Mouse (Mus musculus): ENCODE results near the gene Elmo1. TPM values are rescaled to one million over a fixed set of nuclear protein-coding genes. Genes with fewer than 3 reads are reported as not detected.
A peak's percentile ranks its signal among the peaks of the same experiment; 100 is the strongest.

Elmo1 gene
- polyA plus RNA-seq, 1 experiment from 2014 or later, result 34.9 TPM

DNA sequence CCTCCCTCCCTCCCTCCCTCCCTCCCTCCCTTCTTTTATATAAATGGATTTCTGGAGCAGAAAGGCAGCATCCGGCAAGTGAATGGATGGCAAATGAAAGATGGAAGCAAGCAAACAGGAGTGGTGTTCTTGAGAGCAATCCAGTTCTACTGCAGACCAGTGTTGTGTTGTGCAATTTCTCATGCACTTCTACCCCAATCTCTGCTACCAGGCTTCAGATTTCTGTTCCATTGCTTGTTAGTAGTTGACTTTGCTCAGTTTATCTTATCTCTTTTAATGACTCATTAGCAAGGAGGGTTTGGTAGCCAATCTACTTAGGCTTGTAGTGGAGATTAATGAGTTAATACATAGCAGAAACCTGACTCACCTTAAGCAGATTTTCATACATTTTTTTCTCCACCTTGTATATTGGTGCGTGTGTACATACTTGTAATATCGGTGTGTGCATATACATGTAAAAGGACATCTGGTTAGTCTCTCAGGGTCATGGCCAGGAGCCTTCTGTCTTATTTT lies 209.7 kb downstream of the Elmo1 start:
- Histone ChIP-seq H3K9ac (replicated peaks) (no peak overlapping the region), H3K27ac (replicated peaks) (no peak overlapping the region), H3K27me3 (no peaks in the 10 kb centered on the region), H3K4me2 (replicated peaks) (no peak overlapping the region), H3K4me1 (no peaks in the 10 kb centered on the region), H3K4me3 (no peak overlapping the region), H3K9me3 (no peaks in the 10 kb centered on the region), H3K36me3 (no peaks in the 10 kb centered on the region)
- 84% methylated on average over 3 of the region's 3 CpGs for WGBS
- no peak for ATAC-seq (replicated peaks)

DNA sequence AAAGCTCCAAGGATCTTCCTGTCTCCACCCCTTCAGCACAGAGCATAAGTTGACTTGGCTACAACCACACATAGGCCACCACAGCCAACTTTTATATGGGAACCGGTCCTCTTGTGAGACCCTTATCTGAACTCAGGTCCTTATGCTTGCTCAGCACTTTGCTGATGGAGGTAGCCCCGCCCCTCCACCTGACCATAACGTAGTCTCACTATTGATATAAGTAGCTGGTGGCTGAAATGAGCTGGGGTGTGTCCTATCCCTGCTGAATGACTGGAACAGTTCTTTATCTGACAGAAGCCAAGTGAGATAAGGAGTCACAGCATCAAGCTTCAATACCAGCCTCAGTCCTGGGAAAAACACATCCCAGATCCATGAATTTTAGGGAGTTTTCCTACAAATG lies 210.2 kb downstream of the Elmo1 start:
- no peak for ATAC-seq (replicated peaks)
- no peaks in the 10 kb centered on the region for H3K4me1 ChIP-seq
- H3K4me2 ChIP-seq (replicated peaks), result no peak overlapping the region
- no peak overlapping the region for H3K27ac ChIP-seq (replicated peaks)
- H3K27me3 ChIP-seq, result no peaks in the 10 kb centered on the region
- H3K36me3 ChIP-seq, result no peaks in the 10 kb centered on the region
- 78% methylated on average over 3 of the region's 3 CpGs for WGBS
- H3K9me3 ChIP-seq, result no peaks in the 10 kb centered on the region
- no peak overlapping the region for H3K9ac ChIP-seq (replicated peaks)
- H3K4me3 ChIP-seq, result no peak overlapping the region

DNA sequence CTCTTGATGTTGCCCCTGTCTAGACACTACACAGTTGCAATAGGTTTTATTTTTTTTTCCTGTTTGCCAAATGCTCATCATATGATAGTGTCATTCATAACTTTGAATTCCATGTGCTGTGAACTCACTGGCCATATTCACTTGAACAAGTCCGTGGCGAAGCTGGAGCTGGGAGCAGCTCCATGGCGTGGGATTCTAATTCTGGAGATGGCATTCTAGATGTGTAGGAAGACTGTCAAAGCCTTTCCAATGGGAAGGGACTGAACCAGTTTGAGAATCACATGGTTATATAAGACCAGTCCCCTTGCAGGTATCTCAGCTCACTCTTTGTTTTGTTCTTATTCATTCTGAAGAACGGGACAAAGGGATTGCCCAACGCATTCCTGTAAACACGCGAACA lies 211.4 kb downstream of the Elmo1 start:
- no peak overlapping the region for H3K9ac ChIP-seq (replicated peaks)
- H3K27me3 ChIP-seq, result no peaks in the 10 kb centered on the region
- no peak for ATAC-seq (replicated peaks)
- 0 out of 2 replicates have a peak, but pooled peaks cover 3% of the 10 kb centered on the region for H3K4me1 ChIP-seq
- no peaks in the 10 kb centered on the region for H3K36me3 ChIP-seq
- no peak overlapping the region for H3K27ac ChIP-seq (replicated peaks)
- no peak overlapping the region for H3K4me3 ChIP-seq
- H3K4me2 ChIP-seq (replicated peaks), result no peak overlapping the region
- no peaks in the 10 kb centered on the region for H3K9me3 ChIP-seq
- 94% methylated on average over 7 of the region's 7 CpGs for WGBS

DNA sequence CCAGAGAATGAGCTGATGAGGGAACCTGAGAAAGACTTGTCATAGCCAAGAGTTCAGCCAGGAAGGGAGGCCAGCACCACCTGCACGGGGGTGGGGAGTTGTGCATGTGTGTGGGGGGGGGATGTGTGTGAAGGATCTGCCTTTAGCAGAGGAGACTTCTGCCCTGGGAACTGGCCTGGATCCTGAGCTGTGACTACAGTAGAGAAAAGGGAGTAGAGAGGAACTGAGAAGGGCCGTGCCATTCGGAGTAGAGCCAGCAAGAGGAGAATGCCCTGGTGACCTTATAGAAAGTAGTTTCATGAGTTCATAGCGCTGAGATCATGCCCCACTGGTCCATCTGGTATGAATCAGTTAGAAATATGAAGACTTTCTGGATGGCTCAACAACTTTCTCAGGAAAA lies 215.2 kb downstream of the Elmo1 start:
- no peaks in the 10 kb centered on the region for H3K9me3 ChIP-seq
- H3K36me3 ChIP-seq, result no peaks in the 10 kb centered on the region
- H3K27ac ChIP-seq (replicated peaks), result no peak overlapping the region
- no peaks in the 10 kb centered on the region for H3K27me3 ChIP-seq
- H3K9ac ChIP-seq (replicated peaks), result no peak overlapping the region
- ATAC-seq (replicated peaks), result no peak
- WGBS, result 94% methylated on average over 4 of the region's 4 CpGs
- no peak overlapping the region for H3K4me2 ChIP-seq (replicated peaks)
- no peak overlapping the region for H3K4me3 ChIP-seq
- H3K4me1 ChIP-seq, result peaks cover 8% of the 10 kb centered on the region; the same call in 1 of the 2 replicates

GRCm38 (mm10) chr13:20306180-20307177 lies 216.1 kb downstream of the Elmo1 start:
- 55% methylated on average over 5 of the region's 5 CpGs for WGBS
- H3K9me3 ChIP-seq, result no peaks in the 10 kb centered on the region
- ATAC-seq (replicated peaks), result peak; percentile 49; the same call in 1 of the 2 replicates

GRCm38 (mm10) chr13:20307381-20307780 lies 217.0 kb downstream of the Elmo1 start:
- Histone ChIP-seq H3K9me3 (no peaks in the 10 kb centered on the region), H3K9ac (replicated peaks) (no peak overlapping the region), H3K4me1 (peaks cover 13% of the 10 kb centered on the region; the same call in 1 of the 2 replicates), H3K27me3 (no peaks in the 10 kb centered on the region), H3K4me2 (replicated peaks) (no peak overlapping the region), H3K27ac (replicated peaks) (no peak overlapping the region), H3K4me3 (no peak overlapping the region), H3K36me3 (no peaks in the 10 kb centered on the region)
- no peak for ATAC-seq (replicated peaks)
- WGBS, result 70% methylated on average over 2 of the region's 2 CpGs

More at GRCm38 (mm10) chr13:20306180-20307177, 216.1 kb downstream of the Elmo1 start:
- Histone ChIP-seq H3K27ac (replicated peaks) (no peak overlapping the region), H3K27me3 (no peaks in the 10 kb centered on the region), H3K36me3 (no peaks in the 10 kb centered on the region), H3K9ac (replicated peaks) (no peak overlapping the region), H3K4me2 (replicated peaks) (no peak overlapping the region), H3K4me3 (no peak overlapping the region), H3K4me1 (peaks cover 8% of the 10 kb centered on the region; the same call in 1 of the 2 replicates)

- H3K27me3 ChIP-seq, result no peaks in the 10 kb centered on the region
- peak; percentile 86 for ATAC-seq (replicated peaks)
- WGBS, result 14% methylated on average over 3 of the region's 3 CpGs
- no peaks in the 10 kb centered on the region for H3K36me3 ChIP-seq
- H3K9ac ChIP-seq (replicated peaks), result no peak overlapping the region
- no peaks in the 10 kb centered on the region for H3K9me3 ChIP-seq
- H3K27ac ChIP-seq (replicated peaks), result no peak overlapping the region
- no peak overlapping the region for H3K4me2 ChIP-seq (replicated peaks)
- no peak overlapping the region for H3K4me3 ChIP-seq
- H3K4me1 ChIP-seq, result peaks cover 17% of the 10 kb centered on the region
These were observed 221.2 kb downstream of the Elmo1 start for GRCm38 (mm10) chr13:20311612-20312011.

DNA sequence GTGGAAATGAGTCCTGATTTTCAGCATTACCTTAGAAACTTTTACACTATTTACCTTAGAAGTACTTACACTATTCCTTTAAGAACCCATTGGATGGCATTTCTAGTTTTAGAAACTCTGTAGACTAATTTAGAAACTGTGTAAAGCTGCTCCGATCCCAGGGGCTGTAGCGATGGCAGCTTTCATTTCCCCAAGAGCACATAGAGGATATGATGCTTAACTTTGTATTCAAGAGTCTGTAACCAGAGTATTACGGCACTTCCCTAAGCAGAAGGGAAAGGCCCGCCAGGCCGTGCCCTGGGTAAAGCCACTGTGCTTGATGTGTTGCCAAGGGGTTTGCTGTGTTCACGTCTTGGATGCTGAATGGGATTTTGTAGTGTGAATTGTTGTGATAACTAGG lies 222.9 kb downstream of the Elmo1 start:
- WGBS, result 51% methylated on average over 6 of the region's 6 CpGs
- Histone ChIP-seq H3K4me1 (peaks cover 10% of the 10 kb centered on the region; the same call in 1 of the 2 replicates), H3K27ac (replicated peaks) (no peak overlapping the region), H3K9me3 (no peaks in the 10 kb centered on the region), H3K4me2 (replicated peaks) (no peak overlapping the region), H3K27me3 (no peaks in the 10 kb centered on the region), H3K4me3 (no peak overlapping the region), H3K9ac (replicated peaks) (no peak overlapping the region), H3K36me3 (no peaks in the 10 kb centered on the region)
- ATAC-seq (replicated peaks), result no peak

GRCm38 (mm10) chr13:20316139-20316538 lies 225.7 kb downstream of the Elmo1 start:
- Histone ChIP-seq H3K9me3 (no peaks in the 10 kb centered on the region), H3K4me1 (peaks cover 10% of the 10 kb centered on the region; the same call in 1 of the 2 replicates), H3K27me3 (no peaks in the 10 kb centered on the region), H3K4me3 (no peak overlapping the region), H3K9ac (replicated peaks) (no peak overlapping the region), H3K36me3 (no peaks in the 10 kb centered on the region), H3K27ac (replicated peaks) (0 out of 2 replicates have a peak overlapping the region, but pooled peaks have one; percentile 2), H3K4me2 (replicated peaks) (no peak overlapping the region)
- WGBS, result 63% methylated on average over 11 of the region's 11 CpGs
- no peak for ATAC-seq (replicated peaks)

DNA sequence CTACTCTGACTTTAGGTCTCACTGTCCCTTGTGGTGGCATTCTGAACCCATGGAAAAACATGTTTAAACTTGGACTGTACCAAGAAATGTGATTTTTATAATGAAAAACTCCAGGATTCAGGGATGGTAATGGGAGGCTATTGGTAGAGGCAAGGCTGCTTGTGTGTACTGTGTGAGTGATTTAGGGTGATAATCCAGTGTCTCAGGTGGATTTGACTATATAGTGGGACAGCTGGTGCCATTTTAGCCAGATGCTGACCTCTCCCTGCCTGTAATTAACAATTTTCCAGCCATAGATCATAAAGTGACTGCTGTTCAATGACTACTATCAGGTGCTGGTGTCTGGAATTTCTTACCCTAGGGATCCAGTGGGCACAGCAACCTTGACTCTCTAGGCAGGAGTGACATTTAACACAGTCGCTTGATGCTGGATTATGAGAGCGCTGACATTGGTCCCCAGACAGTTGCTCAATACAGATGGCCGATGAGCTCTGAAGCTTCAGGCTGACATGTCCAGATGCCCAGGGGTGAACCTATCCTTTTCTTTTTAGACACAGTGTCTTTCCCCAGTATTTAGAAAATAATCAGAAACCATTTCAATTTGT lies 228.3 kb downstream of the Elmo1 start:
- H3K9ac ChIP-seq (replicated peaks), result no peak overlapping the region
- no peaks in the 10 kb centered on the region for H3K27me3 ChIP-seq
- H3K4me2 ChIP-seq (replicated peaks), result no peak overlapping the region
- ATAC-seq (replicated peaks), result no peak
- H3K4me1 ChIP-seq, result peaks cover 5% of the 10 kb centered on the region; the same call in 1 of the 2 replicates
- no peak overlapping the region for H3K27ac ChIP-seq (replicated peaks)
- H3K9me3 ChIP-seq, result no peaks in the 10 kb centered on the region
- 89% methylated on average over 3 of the region's 3 CpGs for WGBS
- H3K4me3 ChIP-seq, result no peak overlapping the region
- no peaks in the 10 kb centered on the region for H3K36me3 ChIP-seq

GRCm38 (mm10) chr13:20320232-20320631 lies 229.8 kb downstream of the Elmo1 start:
- Histone ChIP-seq H3K9ac (replicated peaks) (no peak overlapping the region), H3K4me2 (replicated peaks) (no peak overlapping the region), H3K9me3 (no peaks in the 10 kb centered on the region), H3K27me3 (no peaks in the 10 kb centered on the region), H3K36me3 (no peaks in the 10 kb centered on the region), H3K4me3 (no peak overlapping the region), H3K4me1 (peaks cover 5% of the 10 kb centered on the region; the same call in 1 of the 2 replicates), H3K27ac (replicated peaks) (no peak overlapping the region)
- 83% methylated on average over 5 of the region's 5 CpGs for WGBS
- ATAC-seq (replicated peaks), result no peak

- H3K4me2 ChIP-seq (replicated peaks), result no peak overlapping the region
- ATAC-seq (replicated peaks), result no peak
- H3K27ac ChIP-seq (replicated peaks), result no peak overlapping the region
- H3K4me1 ChIP-seq, result no peaks in the 10 kb centered on the region
- no peaks in the 10 kb centered on the region for H3K9me3 ChIP-seq
- no peaks in the 10 kb centered on the region for H3K36me3 ChIP-seq
- no peaks in the 10 kb centered on the region for H3K27me3 ChIP-seq
- 87% methylated on average over 4 of the region's 4 CpGs for WGBS
- H3K4me3 ChIP-seq, result no peak overlapping the region
- no peak overlapping the region for H3K9ac ChIP-seq (replicated peaks)
These were observed 233.1 kb downstream of the Elmo1 start for GRCm38 (mm10) chr13:20323478-20323877.

All from forebrain, embryonic 15.5 days (tissue).